Mouse (Mus musculus): Measurements from ENCODE around the gene Dok1. TPM values are rescaled to one million over a fixed set of nuclear protein-coding genes. Genes with fewer than 3 reads are reported as not detected.

The Dok1 gene
- total RNA-seq, 2 experiments from 2014 or later, result 3.7 to 4.3 TPM

GRCm38 (mm10) chr6:83054074-83054851 lies 21.0 kb upstream of the Dok1 start, which contains the start of gene Aup1:
Gene Aup1, plus strand, starts transcription at chr6:83054521.
- peak; percentile 94 to 95 for DNase-seq
- intact Hi-C loops (cut with DNase I), result loop anchor here (1.0 kb wide), 2 partner anchors 47 to 56 kb away; partner anchors contain the start of genes Ccdc142 and Gm42688

- intact Hi-C loops (cut with DNase I), result no loop called here
- DNase-seq, result no peak
Observed at GRCm38 (mm10) chr6:83053136-83053960, 20.1 kb upstream of the Dok1 start.

- no peak for DNase-seq
- intact Hi-C loops (cut with DNase I), result no loop called here
Observed at GRCm38 (mm10) chr6:83049367-83049766, 16.1 kb upstream of the Dok1 start.

- intact Hi-C loops (cut with DNase I), result no loop called here
- DNase-seq, result peak in 1 of 2 experiments; percentile 23
Observed at GRCm38 (mm10) chr6:83044742-83045141, 11.5 kb upstream of the Dok1 start.

GRCm38 (mm10) chr6:83043993-83044392 lies 10.7 kb upstream of the Dok1 start:
- DNase-seq, result no peak
- intact Hi-C loops (cut with DNase I), result no loop called here

- intact Hi-C loops (cut with DNase I), result no loop called here
- no peak for DNase-seq
Observed at GRCm38 (mm10) chr6:83043561-83043960, 10.3 kb upstream of the Dok1 start.

- DNase-seq, result no peak
- intact Hi-C loops (cut with DNase I), result no loop called here
Observed at GRCm38 (mm10) chr6:83040601-83041000, 7.3 kb upstream of the Dok1 start.

- DNase-seq, result peak; percentile 88 to 93
- intact Hi-C loops (cut with DNase I), result no loop called here
Observed at GRCm38 (mm10) chr6:83038496-83039012, 5.3 kb upstream of the Dok1 start.

- DNase-seq, result no peak
- intact Hi-C loops (cut with DNase I), result no loop called here
Observed at GRCm38 (mm10) chr6:83037188-83037587, 3.9 kb upstream of the Dok1 start.

- intact Hi-C loops (cut with DNase I), result loop anchor here (5.0 kb wide), 1 partner anchor 37 kb away; no protein-coding TSS in a partner anchor
- DNase-seq, result no peak
Observed at GRCm38 (mm10) chr6:83034463-83035055, 1.3 kb upstream of the Dok1 start.

- intact Hi-C loops (cut with DNase I), result loop anchor here (5.0 kb wide), 1 partner anchor 35 kb away; no protein-coding TSS in a partner anchor
- DNase-seq, result peak; percentile 43 to 45
Observed at GRCm38 (mm10) chr6:83032769-83033191, 491 bp downstream of the Dok1 start.

- intact Hi-C loops (cut with DNase I), result loop anchor here (5.0 kb wide), 1 partner anchor 35 kb away; no protein-coding TSS in a partner anchor
- DNase-seq, result no peak
Observed at GRCm38 (mm10) chr6:83031921-83032590, 1.2 kb downstream of the Dok1 start.

- DNase-seq, result no peak
- intact Hi-C loops (cut with DNase I), result loop anchor here (5.0 kb wide), 1 partner anchor 34 kb away; no protein-coding TSS in a partner anchor
Observed at GRCm38 (mm10) chr6:83031111-83031510, 2.2 kb downstream of the Dok1 start.

- intact Hi-C loops (cut with DNase I), result loop anchor here (5.0 kb wide), 1 partner anchor 32 kb away; no protein-coding TSS in a partner anchor
- no peak for DNase-seq
Observed at GRCm38 (mm10) chr6:83029777-83030176, 3.5 kb downstream of the Dok1 start.

- DNase-seq, result no peak
- intact Hi-C loops (cut with DNase I), result no loop called here
Observed at GRCm38 (mm10) chr6:83027706-83028105, 5.6 kb downstream of the Dok1 start.

- DNase-seq, result no peak
- intact Hi-C loops (cut with DNase I), result no loop called here
Observed at GRCm38 (mm10) chr6:83027293-83027692, 6.0 kb downstream of the Dok1 start.

GRCm38 (mm10) chr6:83025221-83025620 lies 8.1 kb downstream of the Dok1 start:
- intact Hi-C loops (cut with DNase I), result no loop called here
- no peak for DNase-seq

- DNase-seq, result no peak
- intact Hi-C loops (cut with DNase I), result no loop called here
Observed at GRCm38 (mm10) chr6:83024421-83024820, 8.8 kb downstream of the Dok1 start.

GRCm38 (mm10) chr6:83023786-83024185 lies 9.5 kb downstream of the Dok1 start:
- intact Hi-C loops (cut with DNase I), result no loop called here

GRCm38 (mm10) chr6:83023008-83023407 lies 10.3 kb downstream of the Dok1 start:
- DNase-seq, result no peak
- intact Hi-C loops (cut with DNase I), result no loop called here

More at GRCm38 (mm10) chr6:83023786-83024185, 9.5 kb downstream of the Dok1 start:
- no peak for DNase-seq
